Comparison of ENCODE assay signal across 20 mouse cellular contexts in the genomic region with DNA sequence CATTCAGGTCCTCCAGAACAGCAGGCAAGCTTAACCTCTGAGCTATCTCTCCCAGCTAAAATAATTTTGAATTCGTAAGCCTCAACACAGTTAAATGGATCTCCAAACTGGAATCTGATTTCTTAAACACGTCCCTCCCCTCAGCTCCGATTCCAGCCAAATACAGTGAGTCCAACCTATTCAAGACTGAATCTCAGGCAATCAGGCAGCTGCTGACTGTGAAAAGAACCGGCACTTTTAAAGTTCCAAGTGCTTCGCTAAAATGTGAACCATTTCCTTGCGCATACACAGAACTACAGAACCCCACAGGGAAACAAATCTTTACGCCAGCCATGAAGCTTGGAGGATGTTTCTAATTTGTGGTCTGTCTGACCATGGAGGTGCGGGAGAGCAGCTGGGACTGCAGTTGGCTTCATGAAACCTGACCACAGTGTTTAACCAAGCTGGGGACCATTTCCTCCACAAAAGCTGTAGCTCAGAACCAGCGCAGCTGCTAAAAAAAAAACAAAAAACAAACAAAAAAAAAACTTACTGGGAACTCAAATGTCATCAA.
DNase-seq lines count a peak whose midpoint lies in the region; ATAC-seq and TF ChIP-seq lines count a peak whose summit lies in the region.
"Had no signal": no experiment of that assay in that cellular context is flagged by ENCODE, and none has a peak within 500 bp of the region (broad histone marks: within the 10 kb centered on the region; RNA-seq: fewer than 3 reads in every experiment).

No protein-coding gene starts in this region.

- peak; percentile 2 for DNase-seq in kidney, postnatal 0 days (ENCODE audit: low spot score)
- DNase-seq in embryonic facial prominence, embryonic 11.5 days (ENCODE audit: low spot score): peak; percentile 64
- DNase-seq in heart, embryonic 10.5 days (ENCODE audit: low spot score): no peak
- DNase-seq in B cell, adult 2 months: no peak
- DNase-seq: adrenal gland, postnatal 25 days; cerebellum, adult 8-10 months; heart, postnatal 10 days; kidney, adult 8-10 months; kidney, postnatal 36 days; layer of hippocampus, adult 9-11 months; liver; lung, postnatal 10 days; thymus, postnatal 14 days had no signal

- 40% methylated on average over 9 of the region's 9 CpGs for WGBS in kidney, postnatal 0 days
- WGBS in kidney, embryonic 15.5 days: 52% methylated on average over 9 of the region's 9 CpGs
- WGBS in embryonic facial prominence, embryonic 11.5 days: 33% methylated on average over 9 of the region's 9 CpGs
- WGBS in limb, embryonic 12.5 days: 24% methylated on average over 9 of the region's 9 CpGs
- 77% methylated on average over 9 of the region's 9 CpGs for WGBS in midbrain, embryonic 13.5 days
- WGBS in heart, embryonic 10.5 days: 79% methylated on average over 9 of the region's 9 CpGs

- H3K4me2 ChIP-seq in kidney, postnatal 0 days (ENCODE audit: low read length): no peak overlapping the region
- no peak overlapping the region for H3K4me2 ChIP-seq in kidney, embryonic 15.5 days
- H3K4me2 ChIP-seq in embryonic facial prominence, embryonic 11.5 days (ENCODE audit: low read depth, low read length): no peak overlapping the region
- H3K4me2 ChIP-seq in limb, embryonic 12.5 days: peak overlapping the region; percentile 8; the same call in 1 of the 2 replicates
- H3K4me2 ChIP-seq in midbrain, embryonic 13.5 days (replicated peaks): no peak overlapping the region
- H3K4me2 ChIP-seq: heart, embryonic 11.5 days; hindbrain, embryonic 13.5 days had no signal

- H3K4me1 ChIP-seq in kidney, postnatal 0 days (replicated peaks; ENCODE audit: insufficient read depth, low read length): no peaks in the 10 kb centered on the region
- H3K4me1 ChIP-seq in kidney, embryonic 15.5 days: no peaks in the 10 kb centered on the region
- no peaks in the 10 kb centered on the region for H3K4me1 ChIP-seq in embryonic facial prominence, embryonic 11.5 days (ENCODE audit: control insufficient read depth, insufficient read depth, low read length)
- peaks cover 22% of the 10 kb centered on the region for H3K4me1 ChIP-seq in limb, embryonic 12.5 days (replicated peaks)
- peaks cover 8% of the 10 kb centered on the region for H3K4me1 ChIP-seq in midbrain, embryonic 13.5 days (replicated peaks)
- H3K4me1 ChIP-seq in heart, embryonic 10.5 days: no peaks in the 10 kb centered on the region

- no peaks in the 10 kb centered on the region for H3K36me3 ChIP-seq in kidney, postnatal 0 days (ENCODE audit: insufficient read depth, low read length)
- no peaks in the 10 kb centered on the region for H3K36me3 ChIP-seq in kidney, embryonic 15.5 days
- H3K36me3 ChIP-seq in embryonic facial prominence, embryonic 11.5 days (replicated peaks; ENCODE audit: control insufficient read depth, insufficient read depth, low read depth, low read length): no peaks in the 10 kb centered on the region
- H3K36me3 ChIP-seq in limb, embryonic 12.5 days: no peaks in the 10 kb centered on the region
- H3K36me3 ChIP-seq in midbrain, embryonic 13.5 days: no peaks in the 10 kb centered on the region
- no peaks in the 10 kb centered on the region for H3K36me3 ChIP-seq in heart, embryonic 10.5 days
- H3K36me3 ChIP-seq: hindbrain, embryonic 13.5 days had no signal

- no peaks in the 10 kb centered on the region for H3K27me3 ChIP-seq in kidney, postnatal 0 days (ENCODE audit: insufficient read depth, low read length)
- H3K27me3 ChIP-seq in kidney, embryonic 15.5 days: no peaks in the 10 kb centered on the region
- H3K27me3 ChIP-seq in embryonic facial prominence, embryonic 11.5 days (ENCODE audit: control insufficient read depth, insufficient read depth, low read length): no peaks in the 10 kb centered on the region
- H3K27me3 ChIP-seq in limb, embryonic 12.5 days: no peaks in the 10 kb centered on the region
- no peaks in the 10 kb centered on the region for H3K27me3 ChIP-seq in midbrain, embryonic 13.5 days
- no peaks in the 10 kb centered on the region for H3K27me3 ChIP-seq in heart, embryonic 10.5 days (ENCODE audit: insufficient read depth, poor library complexity, severe bottlenecking)
- H3K27me3 ChIP-seq: hindbrain, embryonic 13.5 days had no signal

- no peak for TF ChIP-seq CTCF in kidney, postnatal 0 days (IDR thresholded peaks at IDR 0.05; ENCODE audit: low read depth)

- H3K27ac ChIP-seq in kidney, postnatal 0 days: no peak overlapping the region
- H3K27ac ChIP-seq in kidney, embryonic 15.5 days: no peak overlapping the region
- H3K27ac ChIP-seq in embryonic facial prominence, embryonic 11.5 days (replicated peaks; ENCODE audit: low read depth, low read length): no peak overlapping the region
- H3K27ac ChIP-seq in limb, embryonic 12.5 days: peak overlapping the region; percentile 62; the same call in 1 of the 2 replicates
- H3K27ac ChIP-seq in midbrain, embryonic 13.5 days: no peak overlapping the region
- no peak overlapping the region for H3K27ac ChIP-seq in heart, embryonic 10.5 days
- H3K27ac ChIP-seq: hindbrain, embryonic 13.5 days had no signal

- H3K4me3 ChIP-seq in kidney, postnatal 0 days (replicated peaks; ENCODE audit: low read depth, low read length): no peak overlapping the region
- H3K4me3 ChIP-seq in kidney, embryonic 15.5 days (replicated peaks): no peak overlapping the region
- H3K4me3 ChIP-seq in embryonic facial prominence, embryonic 11.5 days (ENCODE audit: low read depth, low read length): no peak overlapping the region
- H3K4me3 ChIP-seq in limb, embryonic 12.5 days (replicated peaks): no peak overlapping the region
- H3K4me3 ChIP-seq in midbrain, embryonic 13.5 days (replicated peaks): no peak overlapping the region
- H3K4me3 ChIP-seq in heart, embryonic 10.5 days: no peak overlapping the region
- H3K4me3 ChIP-seq: erythroblast, embryonic 14.5 days; hindbrain, embryonic 13.5 days had no signal

- no peaks in the 10 kb centered on the region for H3K9me3 ChIP-seq in kidney, postnatal 0 days (replicated peaks; ENCODE audit: low read length)
- no peaks in the 10 kb centered on the region for H3K9me3 ChIP-seq in kidney, embryonic 15.5 days (replicated peaks)
- no peaks in the 10 kb centered on the region for H3K9me3 ChIP-seq in embryonic facial prominence, embryonic 11.5 days (replicated peaks; ENCODE audit: control insufficient read depth, low read length)
- H3K9me3 ChIP-seq in limb, embryonic 12.5 days: no peaks in the 10 kb centered on the region
- H3K9me3 ChIP-seq in midbrain, embryonic 13.5 days: no peaks in the 10 kb centered on the region
- H3K9me3 ChIP-seq in heart, embryonic 10.5 days: no peaks in the 10 kb centered on the region
- H3K9me3 ChIP-seq: hindbrain, embryonic 13.5 days had no signal

- ATAC-seq in kidney, postnatal 0 days (replicated peaks; ENCODE audit: low FRiP score, low read depth): no peak
- ATAC-seq in kidney, embryonic 15.5 days (replicated peaks; ENCODE audit: low FRiP score): no peak
- ATAC-seq in embryonic facial prominence, embryonic 11.5 days (replicated peaks; ENCODE audit: insufficient number of reproducible peaks, low FRiP score, low TSS enrichment, low read depth): 0 out of 2 replicates have a peak, but pooled peaks have one; percentile 25
- peak; percentile 52; the same call in 1 of the 2 replicates for ATAC-seq in limb, embryonic 12.5 days (ENCODE audit: insufficient number of reproducible peaks, insufficient read depth, low FRiP score, low TSS enrichment, low read depth)
- no peak for ATAC-seq in midbrain, embryonic 13.5 days
- ATAC-seq: forebrain, embryonic 16.5 days had no signal

- no peak overlapping the region for H3K9ac ChIP-seq in kidney, postnatal 0 days (ENCODE audit: low read depth, low read length)
- H3K9ac ChIP-seq in kidney, embryonic 15.5 days: no peak overlapping the region
- H3K9ac ChIP-seq in embryonic facial prominence, embryonic 11.5 days (replicated peaks; ENCODE audit: low read length): no peak overlapping the region
- H3K9ac ChIP-seq in limb, embryonic 12.5 days (replicated peaks): no peak overlapping the region
- no peak overlapping the region for H3K9ac ChIP-seq in midbrain, embryonic 13.5 days (replicated peaks)
- H3K9ac ChIP-seq: hindbrain, embryonic 13.5 days had no signal

Comparison
In these comparisons a context has a peak if more than half of its experiments do, and no peak if none do; other contexts are left out.
1. ATAC-seq: peak in embryonic facial prominence, embryonic 11.5 days (single experiment) and limb, embryonic 12.5 days (single experiment); none in kidney, postnatal 0 days (single experiment), kidney, embryonic 15.5 days (single experiment) and midbrain, embryonic 13.5 days (single experiment).
2. DNase-seq: peak in kidney, postnatal 0 days (single experiment) and embryonic facial prominence, embryonic 11.5 days (single experiment); none in heart, embryonic 10.5 days (single experiment) and B cell, adult 2 months (0 of 2).